Mouse (Mus musculus) ovary, postnatal 10 days (tissue): ENCODE measurements around the gene Plekhg5.

Experiments
- DNase-seq: peaks from one replicate; pipeline ENCODE4 v3.0.0; 2022; ENCODE audit warnings: low spot score

Plekhg5 gene

GRCm38 (mm10) chr4:152097911-152098799 lies 25.9 kb downstream of the Plekhg5 start:
- no peak for DNase-seq

DNA sequence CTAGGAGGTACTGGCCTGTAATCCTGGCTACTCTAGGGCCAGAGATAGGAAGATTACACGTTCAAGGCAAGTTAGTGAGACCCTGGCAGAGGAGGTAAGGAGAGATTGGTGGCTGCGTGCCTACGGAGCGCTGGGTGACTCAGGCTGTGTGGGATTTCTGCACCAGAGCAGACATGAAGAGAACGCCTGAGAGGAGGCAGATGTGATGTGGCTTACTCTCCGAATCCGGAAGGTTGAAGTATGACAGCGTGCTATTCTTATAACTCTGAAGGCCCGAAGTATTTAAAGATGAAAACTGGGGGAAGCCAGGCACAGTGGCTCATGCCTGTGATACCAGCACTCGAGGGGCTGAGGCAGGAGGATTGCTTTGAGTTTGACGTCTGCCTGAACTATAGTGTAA lies 28.2 kb downstream of the Plekhg5 start:
- DNase-seq, result no peak

DNA sequence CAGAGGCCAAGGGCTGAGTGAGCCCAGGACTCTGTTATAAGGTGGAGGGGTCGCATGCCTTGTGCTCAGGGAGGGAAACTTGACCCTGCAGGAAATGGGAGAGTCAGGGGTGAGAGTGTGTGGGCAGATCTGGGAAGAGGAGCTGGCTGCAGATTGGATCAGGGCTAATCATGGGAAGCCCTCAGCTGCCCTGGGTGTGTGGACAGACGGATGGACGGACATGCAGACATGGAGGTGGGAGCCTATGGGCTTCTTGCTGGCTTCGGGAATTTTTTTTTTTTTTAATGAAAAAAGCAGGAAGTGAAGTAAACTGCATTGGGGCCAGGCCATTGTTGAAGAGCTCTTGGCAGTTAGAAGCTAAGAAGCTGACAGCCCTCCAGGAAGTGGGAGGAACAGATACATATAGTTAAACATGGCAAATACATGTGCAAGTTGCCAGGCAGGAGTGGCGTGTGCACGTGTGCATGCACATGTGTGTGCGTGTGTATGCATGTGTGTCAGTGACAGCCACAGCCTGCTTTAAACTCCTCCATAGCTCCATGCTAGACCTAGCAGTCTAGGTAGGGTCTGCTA lies 28.9 kb downstream of the Plekhg5 start:
- DNase-seq, result no peak

GRCm38 (mm10) chr4:152101921-152102320 lies 29.6 kb downstream of the Plekhg5 start:
- DNase-seq, result no peak

DNA sequence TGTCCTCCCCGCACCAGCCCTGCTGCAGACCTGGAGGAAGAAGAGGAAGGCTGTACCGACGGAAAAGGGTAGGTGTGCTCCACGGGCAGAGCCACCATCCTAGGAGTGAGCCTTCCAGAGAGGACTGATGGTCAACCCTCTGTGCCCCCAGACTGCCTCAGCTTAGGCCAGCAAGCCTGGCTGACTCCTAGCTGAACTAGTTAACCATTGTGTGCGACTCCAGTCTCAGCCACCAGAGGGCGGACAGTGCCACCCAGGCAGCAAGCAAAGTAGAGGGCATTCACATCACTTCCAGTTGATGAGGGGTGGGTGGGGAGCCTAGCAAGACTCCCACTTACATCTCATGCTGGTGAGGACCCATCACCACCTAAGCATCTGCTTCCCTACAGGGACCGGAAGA lies 30.7 kb downstream of the Plekhg5 start:
- no peak for DNase-seq

GRCm38 (mm10) chr4:152106746-152107145 lies 34.4 kb downstream of the Plekhg5 start:
- no peak for DNase-seq

- no peak for DNase-seq
These were observed 35.2 kb downstream of the Plekhg5 start for GRCm38 (mm10) chr4:152107493-152107892.

DNA sequence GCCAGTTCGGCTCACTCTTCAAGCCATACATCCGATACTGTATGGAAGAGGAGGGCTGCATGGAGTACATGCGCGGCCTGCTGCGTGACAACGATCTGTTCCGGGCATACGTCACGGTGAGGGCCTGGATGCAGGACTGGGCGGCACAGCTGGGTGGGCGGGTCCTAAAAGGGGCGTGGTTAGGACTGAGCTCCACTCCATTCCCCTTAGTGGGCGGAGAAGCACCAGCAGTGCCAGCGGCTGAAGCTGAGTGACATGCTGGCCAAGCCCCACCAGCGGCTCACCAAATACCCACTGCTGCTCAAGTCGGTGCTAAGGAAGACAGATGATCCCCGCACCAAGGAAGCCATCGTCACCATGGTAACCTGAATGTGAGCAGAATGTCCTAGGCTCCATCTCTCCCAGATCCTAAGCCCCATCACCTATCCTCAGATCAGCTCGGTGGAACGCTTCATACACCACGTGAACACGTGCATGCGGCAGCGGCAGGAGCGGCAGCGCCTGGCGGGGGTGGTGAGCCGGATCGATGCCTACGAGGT lies 35.7 kb downstream of the Plekhg5 start:
- DNase-seq, result no peak

- no peak for DNase-seq
These were observed 36.4 kb downstream of the Plekhg5 start for GRCm38 (mm10) chr4:152108673-152109072.

GRCm38 (mm10) chr4:152109509-152109908 lies 37.2 kb downstream of the Plekhg5 start:
- DNase-seq, result no peak

DNA sequence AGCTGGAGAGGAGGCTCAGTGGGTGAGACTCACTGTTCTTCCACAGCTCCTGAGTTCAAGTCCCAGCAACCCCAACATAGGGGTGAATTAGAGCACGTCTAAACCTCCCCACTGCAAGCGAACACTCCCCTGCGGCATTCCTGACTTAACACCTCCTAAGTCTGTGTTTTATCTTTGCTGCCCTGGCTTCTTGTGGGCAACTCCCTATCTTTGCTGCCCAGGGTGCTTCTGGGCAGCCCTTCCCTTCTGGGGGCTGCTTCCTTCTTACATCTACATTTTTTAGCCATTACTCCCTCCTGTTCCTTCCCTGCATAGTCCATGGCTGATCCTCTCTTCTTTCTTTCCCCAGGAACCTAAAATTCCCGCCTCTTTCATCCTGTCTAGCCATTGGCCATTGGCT lies 38.4 kb downstream of the Plekhg5 start:
- DNase-seq, result no peak

- DNase-seq, result no peak
These were observed 40.0 kb downstream of the Plekhg5 start for GRCm38 (mm10) chr4:152112329-152112728.

- DNase-seq, result no peak
These were observed 41.8 kb downstream of the Plekhg5 start for GRCm38 (mm10) chr4:152114080-152114479.

- DNase-seq, result no peak
These were observed 43.8 kb downstream of the Plekhg5 start, which contains the start of gene Tnfrsf25 for GRCm38 (mm10) chr4:152115921-152116612. TSS of gene Tnfrsf25 (plus strand) at chr4:152115934.

GRCm38 (mm10) chr4:152117538-152117937 lies 45.2 kb downstream of the Plekhg5 start:
- DNase-seq, result no peak

DNA sequence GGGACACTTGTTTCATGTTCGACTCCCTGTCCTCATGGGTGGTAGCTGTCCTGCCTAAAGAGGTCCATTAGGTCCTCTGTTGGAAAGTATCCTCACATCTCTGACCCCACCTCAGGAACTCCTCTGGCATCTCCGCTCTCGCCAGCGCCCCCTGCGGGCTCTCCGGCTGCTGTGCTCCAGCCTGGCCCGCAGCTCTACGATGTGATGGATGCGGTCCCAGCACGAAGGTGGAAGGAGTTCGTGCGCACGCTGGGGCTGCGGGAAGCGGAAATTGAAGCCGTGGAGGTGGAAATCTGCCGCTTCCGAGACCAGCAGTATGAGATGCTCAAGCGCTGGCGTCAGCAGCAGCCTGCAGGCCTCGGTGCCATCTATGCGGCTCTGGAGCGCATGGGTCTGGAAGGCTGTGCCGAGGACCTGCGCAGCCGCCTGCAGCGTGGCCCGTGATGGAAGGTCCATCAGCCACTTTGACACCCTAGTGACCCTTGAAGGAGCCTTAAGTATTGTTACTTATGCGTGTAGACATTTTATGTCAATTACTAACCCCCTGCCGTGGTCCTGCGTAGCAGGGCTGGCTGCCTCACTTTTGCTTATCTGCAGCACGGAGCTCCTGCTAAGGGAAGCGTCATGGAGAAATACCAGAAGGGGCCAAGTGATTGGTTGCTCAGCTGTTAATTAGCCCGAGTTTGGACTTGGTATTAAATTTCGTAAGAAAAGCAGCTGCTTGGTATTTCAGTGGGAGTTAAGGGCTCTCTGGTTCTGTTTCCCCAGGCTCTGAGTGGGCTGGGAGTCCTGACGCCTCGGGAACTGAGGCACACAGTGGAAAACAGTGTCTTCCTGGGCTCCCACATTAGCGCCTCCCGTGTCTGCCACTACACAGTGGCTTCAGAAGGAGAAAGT lies 47.3 kb downstream of the Plekhg5 start:
- no peak for DNase-seq

DNA sequence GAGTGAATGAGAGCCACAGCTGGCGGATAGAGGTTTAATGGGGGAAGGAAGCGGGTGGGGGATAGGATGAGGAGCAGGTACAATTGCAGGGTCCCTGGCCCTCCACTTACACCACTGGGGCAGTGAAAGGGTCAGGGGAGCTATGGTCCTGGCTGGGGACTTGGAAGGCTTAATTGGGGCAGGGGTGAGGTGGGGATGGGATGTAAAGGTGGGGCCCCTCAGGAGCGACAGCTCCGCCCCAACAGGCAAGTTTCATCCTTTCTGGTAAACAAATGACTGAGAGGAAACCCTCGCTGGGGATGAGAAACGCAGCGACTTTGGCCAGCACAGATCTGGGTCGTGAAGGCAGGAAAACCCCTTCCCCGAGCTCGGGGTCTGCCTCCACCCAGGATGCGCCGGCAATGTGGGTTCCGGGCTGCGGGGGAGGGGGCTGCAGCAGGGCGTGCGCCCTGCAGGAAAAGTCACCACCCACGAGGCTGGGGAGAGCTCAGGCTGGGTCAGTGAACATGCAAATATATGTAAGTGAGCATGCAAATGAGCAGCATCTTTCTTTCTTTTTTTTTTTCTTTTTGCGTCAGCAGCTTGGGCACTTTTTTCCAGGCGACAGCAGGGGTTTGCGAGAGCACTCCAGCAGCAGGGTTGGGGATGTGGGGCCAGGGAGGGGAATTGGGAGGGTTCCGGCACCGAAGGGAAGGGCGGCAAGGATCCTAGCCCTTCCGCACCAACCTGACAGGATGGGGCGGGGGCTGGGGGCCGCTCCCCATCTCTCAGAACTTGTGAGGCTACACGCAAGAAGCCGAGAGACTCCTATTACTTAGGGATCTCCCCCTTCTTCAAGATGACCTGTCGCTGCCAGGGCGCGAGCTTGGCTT lies 48.2 kb downstream of the Plekhg5 start:
- no peak for DNase-seq

DNA sequence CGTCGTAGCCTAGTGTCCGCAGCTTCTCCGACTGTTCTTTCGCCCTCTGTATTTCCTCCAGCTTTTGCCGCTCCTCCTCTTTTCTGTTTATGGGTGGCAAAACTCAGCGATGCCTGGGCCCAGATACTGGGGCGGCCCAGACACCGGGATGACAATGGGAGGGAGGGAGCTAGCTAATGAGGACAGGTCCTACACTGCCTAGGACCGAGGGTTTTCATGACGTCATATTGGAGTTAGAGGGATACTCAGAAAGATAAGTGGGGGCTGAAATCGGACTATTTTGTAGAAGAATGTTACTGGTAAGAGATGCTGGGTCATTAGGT lies 48.8 kb downstream of the Plekhg5 start:
- DNase-seq, result no peak

DNA sequence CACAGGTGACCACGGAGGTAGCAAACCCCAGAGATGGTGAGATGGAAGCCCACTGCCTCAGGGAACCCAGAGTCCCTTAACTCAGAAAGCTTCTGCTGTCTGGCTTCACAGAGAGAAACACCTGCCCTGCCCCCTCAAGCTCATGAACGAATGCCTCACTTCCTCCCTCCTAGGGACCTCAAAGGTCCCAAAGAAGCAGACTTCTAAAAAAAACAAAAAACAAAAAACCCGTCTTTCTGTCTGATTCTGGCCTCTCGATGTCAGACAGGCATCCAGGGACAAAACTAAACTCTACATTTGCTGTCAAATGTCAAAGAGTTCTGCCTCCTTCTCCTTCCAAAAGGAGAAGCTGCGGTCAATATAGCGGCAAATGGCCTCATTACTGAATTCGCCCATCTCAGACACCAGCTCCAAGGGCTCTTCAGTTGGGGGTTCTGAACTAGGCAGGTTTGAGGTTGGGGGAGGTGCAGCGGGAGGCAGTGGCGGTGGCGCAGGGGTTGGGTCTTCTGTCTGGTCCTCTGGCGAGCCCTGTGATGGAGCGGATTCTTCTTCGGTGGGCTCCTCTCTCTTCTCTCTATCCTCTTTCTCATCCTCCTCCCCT lies 52.2 kb downstream of the Plekhg5 start:
- no peak for DNase-seq
